Mouse (Mus musculus): ENCODE data around the gene Wipf3.

The Wipf3 gene

DNA sequence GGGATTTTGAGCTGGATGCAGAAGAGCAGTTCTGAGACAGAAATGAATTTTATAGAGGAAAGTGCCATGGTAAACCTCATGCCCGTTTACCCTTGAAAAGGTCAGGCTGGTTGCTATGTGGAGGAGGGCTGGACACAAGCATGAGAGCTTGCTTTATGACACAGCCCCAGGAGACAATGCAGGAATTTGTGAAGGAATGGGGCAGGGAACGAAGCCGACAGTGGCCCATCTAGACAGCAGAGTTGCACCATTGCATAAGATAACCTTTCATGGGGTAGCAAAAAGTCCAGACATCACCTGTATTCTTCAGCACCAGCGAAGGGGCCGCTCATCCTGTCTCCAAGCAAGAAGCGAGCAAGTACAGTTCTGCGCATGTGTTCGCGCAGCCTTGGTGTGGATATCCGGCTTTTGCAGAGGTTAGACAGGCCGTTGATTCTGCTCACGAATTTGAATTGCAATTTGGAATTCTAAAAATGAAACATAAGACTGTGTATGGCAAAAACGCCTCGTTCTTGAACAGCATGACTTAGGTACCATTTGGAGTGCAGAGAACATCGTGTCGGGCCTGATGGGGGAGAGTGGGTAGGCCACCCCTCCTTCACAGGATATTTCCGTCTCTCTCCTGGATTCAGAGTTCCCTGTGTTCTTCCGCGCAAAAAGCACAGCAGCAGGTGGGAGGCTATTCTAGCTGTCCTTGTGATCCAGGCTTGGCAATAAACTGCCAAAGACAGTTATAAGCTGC, 46.7 kb downstream of the Wipf3 start:
- DNase-seq (ENCODE audit: extremely low spot score, low spot score), result no peak

DNA sequence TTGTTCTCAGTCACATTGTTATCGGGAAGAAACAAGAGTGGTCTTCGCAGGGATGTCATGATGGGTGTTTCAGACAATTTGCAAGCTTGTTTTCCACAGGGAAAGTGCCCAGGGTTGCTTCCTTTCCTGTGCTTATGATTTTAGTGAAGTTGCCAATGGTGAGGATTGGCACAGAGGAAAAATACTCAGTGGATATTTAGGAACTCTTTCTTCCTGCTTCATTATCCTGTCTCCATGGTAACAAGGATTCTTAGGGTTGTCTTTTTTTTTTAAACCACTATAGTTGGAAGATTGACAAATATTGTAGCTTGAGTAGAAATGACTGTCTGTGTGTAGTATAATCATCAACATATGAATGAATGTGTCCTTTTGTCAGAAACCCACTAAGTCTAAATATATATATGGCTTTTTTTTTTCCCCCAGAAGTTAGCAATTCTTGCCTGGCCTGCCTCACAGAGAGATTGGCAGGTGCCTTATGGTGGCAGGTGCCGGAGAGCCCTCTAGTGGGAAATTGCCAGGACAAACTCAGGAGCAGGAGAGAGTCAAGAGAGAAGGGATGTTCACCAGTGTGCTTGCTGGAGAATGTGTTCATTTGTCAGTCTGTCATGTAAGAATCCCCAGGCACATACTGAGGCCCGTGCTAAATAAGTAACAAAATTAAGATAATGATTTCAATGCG, 49.4 kb downstream of the Wipf3 start:
- no peak for DNase-seq (ENCODE audit: extremely low spot score, low spot score)

DNA sequence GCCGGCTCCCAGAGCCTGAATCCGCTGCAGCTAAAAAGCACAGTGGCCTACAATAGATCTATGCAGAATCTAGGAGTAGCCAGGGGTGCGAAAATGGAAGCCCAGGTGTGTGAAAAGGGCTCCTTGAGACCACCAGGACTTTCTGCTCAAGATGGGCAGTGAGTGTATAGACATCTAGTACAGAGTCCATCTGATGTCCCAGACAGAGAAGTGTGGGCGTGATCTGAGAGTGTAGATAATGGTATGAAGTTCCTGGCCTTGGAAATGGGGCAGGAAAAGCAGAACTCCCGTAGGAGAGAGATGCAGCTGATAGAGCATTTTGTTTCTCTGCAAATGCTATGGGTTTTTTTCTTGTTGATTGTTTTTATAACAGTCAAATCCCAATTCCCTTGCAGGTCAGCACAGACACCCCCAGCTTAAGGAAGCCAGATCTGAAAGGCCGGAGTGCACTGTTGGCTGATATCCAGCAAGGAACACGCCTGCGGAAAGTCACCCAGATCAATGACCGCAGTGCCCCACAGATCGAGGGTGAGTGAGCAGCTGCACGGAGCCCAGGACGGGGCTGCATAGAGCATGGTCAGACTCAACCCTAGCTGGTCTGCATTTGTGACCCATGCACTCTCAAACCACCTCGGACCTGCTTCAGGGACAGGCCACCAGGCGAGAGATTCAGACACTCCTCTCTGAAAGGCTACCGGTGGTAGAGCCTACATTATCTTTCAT, 52.1 kb downstream of the Wipf3 start:
- DNase-seq (ENCODE audit: extremely low spot score, low spot score), result no peak

DNA sequence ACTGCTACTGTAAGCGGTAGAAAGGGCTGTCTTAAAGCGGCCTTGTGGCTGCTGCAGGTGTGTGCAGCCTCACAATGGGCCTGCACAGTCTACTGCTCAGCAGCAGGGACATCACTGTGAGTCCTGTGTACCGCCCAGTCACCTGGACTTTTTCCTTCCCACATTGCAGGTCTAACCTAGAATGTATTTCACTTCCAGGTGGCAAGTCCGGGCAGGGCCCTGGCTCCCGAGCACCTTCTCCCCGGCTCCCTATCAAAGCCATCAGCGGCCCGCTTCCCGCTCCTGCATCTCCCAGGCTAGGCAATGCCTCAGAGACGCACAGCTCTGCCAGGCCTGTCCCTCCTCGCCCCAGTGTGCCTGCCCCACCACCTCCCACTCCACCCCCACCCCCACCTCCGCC, 55.6 kb downstream of the Wipf3 start:
- no peak for DNase-seq (ENCODE audit: extremely low spot score, low spot score)

DNA sequence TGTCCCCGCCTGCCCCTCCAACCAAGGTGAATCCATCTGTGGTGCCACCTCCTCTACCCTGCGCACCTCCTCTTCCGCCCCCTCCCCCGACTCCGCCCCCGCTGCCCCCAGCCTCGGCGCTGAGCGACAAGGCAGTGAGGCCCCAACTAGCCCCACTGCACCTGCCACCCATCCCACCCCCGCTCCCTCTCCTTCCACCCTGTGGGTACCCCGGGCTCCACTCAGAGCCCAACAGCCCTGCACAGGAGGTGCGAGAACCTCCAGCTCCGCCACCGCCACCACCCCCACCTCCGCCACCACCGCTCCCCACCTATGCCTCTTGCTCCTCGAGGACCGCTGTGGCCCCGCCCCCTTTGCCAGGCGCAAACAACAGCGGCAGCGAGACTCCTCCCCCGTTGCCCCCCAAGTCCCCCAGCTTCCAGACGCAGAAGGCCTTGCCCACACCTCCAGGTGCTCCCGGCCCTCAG, 56.1 kb downstream of the Wipf3 start:
- DNase-seq (ENCODE audit: extremely low spot score, low spot score), result no peak

DNA sequence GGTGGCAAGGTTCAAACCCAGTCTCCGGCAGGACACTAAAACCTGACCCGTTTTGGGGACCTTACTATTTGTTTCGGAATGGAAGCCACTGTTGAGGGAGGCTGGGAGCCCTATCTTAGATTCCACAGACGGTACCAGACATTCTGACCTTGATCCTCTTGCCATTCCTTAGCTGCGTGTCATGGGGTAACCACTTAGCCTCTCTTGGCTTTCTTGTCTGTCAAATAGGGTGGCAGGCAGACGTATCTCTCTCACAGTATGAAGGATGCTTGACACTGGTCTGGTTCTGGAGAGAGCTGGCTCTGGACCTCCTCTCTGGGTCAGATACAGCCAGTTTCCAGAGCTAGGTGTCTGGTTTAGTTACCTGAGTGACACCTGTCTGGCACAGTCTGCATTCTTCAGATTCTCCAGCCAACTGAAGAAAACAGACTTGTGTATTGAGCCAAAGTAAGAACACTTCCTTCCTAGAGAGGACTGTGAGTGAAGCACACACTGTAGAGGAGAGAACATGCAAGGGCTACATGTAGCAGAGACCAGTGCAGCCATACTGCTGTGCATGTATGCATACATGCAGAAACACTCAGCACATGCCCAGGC, 56.7 kb downstream of the Wipf3 start:
- DNase-seq (ENCODE audit: extremely low spot score, low spot score), result no peak

DNA sequence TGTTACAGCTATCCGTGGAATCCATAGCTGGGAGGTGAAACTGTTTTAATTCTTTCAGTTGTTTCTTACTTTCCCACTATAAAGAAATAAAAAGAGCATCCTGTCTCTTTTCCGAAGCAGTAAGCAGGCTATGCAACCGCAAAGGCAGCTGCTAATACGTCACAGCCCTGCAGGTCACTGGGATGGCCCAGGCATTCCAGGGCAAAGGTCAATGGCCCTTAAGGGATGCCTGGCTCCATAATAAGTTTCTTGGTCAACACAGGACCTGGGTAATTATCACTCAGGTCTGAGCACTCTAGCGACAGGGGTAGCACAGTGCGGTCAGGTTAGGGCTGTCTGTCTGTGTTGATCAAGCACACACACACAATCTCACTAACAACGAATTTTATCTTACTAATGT, 61.7 kb downstream of the Wipf3 start:
- DNase-seq (ENCODE audit: extremely low spot score, low spot score), result no peak

DNA sequence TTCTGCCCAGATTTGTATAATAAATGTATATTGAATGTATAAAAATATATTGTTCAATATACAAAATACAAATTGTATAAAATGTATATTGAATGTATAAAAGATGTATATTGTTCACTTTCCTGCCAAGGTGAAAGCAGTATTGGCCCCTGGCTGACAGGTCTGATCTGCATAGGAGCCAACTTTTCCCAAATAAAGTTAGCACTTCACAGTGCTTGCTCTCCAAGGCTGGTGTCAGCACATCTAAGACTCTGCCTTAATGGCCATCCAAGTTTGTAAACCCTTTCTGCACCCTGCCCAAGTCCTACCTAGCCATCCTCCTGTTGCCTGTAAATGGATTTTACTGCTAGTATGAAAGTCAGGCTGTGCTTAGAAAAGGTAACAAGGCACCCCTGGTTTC, 64.7 kb downstream of the Wipf3 start:
- no peak for DNase-seq (ENCODE audit: extremely low spot score, low spot score)

DNA sequence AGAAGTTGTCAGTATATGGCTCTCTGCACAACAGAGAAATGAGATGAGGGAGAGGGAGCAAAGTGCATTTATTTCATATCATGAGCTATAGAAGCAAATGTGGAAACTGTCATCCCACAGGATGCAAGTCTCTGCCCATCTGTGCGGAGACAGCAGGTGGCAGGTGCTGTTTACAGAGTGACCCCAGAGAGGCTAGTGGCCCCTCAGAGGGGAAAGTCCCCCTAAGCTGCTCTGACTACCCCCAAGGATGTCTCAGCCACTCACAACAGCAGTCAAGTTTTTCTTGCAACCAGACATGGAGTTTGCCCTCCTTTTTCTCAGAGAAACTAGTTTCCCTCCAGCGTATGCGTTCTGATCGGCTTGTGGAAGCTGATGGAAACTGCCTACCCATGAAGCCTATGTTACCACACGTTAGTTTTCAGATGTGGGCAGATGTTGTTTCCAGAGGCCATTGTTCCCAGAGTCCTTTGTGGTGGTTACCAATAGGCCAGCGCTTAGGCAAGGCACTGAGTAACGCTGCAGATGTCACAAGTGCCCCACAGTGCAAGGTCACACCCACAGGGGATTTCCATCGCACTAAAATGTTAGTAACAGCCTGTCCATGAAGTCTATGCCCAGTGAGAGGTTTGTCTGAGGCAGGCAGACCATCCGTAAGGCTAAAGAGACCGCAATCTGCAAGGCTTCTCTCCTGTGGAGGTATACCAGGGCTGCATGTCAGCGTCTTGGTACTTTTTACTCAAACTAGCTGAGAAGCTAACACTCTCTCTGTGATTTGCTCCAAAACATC, 65.4 kb downstream of the Wipf3 start:
- DNase-seq (ENCODE audit: extremely low spot score, low spot score), result no peak

DNA sequence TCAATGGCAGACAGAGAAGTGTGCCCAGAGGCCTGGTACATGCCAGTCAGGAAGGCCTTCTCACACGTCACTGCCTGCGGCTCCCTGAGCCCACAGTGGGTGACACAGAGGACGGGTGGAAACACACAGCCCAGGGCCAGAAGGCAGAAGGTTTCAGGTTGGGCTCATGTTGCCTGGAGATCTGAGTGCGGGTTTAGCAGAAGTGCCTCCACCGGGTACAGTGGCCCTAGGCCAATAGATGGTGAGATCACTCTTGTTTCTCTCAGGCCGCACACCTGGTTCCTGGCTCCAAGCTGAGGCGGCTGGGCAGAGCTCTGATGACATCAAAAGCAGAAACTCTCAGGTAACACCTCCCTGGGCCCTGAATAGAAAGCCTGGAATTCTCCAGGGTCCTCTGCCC, 66.8 kb downstream of the Wipf3 start:
- no peak for DNase-seq (ENCODE audit: extremely low spot score, low spot score)

DNA sequence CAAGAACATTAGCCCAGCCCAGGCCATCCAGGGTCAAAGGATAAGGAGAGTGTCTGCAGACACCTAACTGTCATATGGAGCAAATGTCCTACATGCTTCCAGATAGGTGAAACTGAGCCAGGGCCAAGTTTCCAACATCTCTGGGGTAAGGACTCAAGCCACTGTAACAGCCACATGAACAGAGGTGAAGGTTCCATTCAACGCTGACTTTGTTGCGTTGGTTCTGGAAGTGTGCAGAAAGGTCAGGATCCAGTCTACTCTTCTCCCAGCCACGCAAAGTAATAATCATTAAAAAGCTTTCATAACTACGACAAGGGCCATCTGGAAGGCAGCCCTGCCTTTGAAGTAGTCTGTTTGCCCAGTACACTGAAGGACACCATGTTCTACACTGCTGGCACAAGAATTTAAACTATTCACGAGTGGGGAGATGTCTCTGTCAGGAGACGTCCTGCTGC, 73.3 kb downstream of the Wipf3 start:
- DNase-seq (ENCODE audit: extremely low spot score, low spot score), result no peak

DNA sequence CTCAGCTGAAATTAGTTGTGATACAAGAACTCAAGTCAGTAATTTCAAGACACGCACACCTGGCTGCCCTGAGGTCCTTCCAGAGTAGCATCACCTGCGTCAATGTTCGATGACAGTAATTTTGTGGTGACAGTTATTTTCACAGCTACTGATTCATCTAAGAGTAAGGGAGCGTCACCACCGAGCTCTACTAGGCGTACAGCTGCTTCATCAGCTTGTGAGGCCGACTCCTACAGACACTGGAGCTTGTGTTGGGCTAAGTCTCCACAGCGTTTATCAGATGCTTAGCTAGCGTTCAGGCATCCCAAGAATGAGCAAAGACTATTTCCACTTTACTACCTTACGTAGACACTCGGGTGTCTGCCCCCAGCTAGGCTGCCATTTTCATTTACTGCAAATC, 76.9 kb downstream of the Wipf3 start:
- DNase-seq (ENCODE audit: extremely low spot score, low spot score), result no peak

DNA sequence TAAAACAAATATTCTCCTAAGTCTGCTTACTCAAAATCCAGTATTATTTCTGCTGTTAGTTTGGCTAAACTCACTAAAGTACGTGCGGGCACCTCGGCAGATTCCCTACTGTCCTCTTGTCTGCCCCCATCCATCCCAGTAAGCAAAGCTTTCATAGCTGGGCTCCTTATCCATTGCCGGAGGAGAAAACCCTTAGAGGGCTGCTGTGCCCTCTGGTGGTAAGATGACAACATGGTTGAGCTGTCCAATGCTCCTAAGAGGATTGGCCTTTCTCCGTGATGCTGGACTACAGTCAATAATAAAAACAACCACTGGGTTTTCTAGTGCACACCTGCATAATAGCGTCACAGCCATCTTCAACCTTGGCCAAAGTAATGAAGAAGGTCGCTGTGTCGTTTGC, 77.6 kb downstream of the Wipf3 start:
- no peak for DNase-seq (ENCODE audit: extremely low spot score, low spot score)

DNA sequence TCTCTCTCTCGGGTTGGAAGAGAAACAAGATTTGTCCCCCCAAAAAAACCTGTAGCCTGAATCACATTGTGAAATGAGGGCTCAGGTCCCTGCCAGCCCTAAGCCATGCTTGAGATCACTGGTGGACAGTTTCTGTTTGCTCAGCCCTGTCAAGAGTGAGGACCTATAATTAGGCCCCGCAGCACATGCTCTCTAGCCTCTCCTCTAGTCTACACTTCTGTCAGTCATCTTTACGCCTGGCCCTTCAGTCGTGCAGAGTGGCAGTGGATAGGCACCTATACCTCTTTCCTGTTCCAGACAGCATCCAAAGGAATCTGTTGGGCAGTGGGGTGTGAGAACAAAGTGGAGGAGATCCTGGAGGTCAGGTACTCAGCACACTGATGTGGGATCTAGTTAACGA, 78.4 kb downstream of the Wipf3 start:
- no peak for DNase-seq (ENCODE audit: extremely low spot score, low spot score)

DNA sequence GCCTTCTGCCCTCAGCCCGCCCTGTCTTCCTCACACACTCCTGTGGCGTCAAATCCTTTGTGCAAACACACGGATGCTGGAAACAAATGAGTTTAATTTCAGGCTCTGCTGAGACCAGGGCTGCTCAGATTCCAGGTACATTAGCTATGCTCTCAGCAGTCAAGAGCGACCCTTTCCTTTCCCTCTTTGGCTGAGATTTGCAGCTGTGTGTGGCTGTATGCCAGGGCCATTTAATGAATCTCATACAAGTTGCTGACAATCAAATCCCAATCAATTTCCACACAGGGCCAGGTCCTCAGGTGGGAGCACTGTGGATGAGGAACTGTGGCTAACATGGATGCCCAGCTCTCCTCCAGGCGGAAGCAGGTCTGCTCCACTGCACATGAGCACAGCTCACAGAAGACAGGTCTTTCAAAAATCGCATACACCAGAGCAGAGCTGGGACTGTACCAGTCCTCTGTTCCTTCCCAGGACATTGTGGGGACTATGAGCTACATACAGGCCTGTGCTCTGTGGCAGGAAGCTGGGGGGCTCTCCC, 78.9 kb downstream of the Wipf3 start:
- DNase-seq (ENCODE audit: extremely low spot score, low spot score), result no peak

DNA sequence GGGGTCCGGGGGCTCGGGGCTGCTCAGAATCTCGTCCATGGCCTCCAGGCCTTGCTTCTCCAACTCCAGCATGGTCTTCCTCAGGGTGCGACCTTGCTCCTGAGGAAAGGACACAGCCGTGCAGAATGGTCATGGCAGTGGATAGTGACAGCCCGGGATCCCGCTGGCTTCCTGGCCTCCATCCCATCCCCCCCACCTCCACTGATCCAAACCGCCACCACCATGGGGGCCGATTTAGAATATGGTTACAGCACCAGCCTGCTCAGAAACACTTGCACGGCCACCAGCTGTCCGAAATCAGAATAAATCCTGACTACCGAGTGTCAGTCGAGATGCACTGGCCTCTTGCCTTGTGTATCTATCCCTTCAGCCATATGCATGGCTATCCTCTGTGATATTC, 79.9 kb downstream of the Wipf3 start:
- no peak for DNase-seq (ENCODE audit: extremely low spot score, low spot score)

DNA sequence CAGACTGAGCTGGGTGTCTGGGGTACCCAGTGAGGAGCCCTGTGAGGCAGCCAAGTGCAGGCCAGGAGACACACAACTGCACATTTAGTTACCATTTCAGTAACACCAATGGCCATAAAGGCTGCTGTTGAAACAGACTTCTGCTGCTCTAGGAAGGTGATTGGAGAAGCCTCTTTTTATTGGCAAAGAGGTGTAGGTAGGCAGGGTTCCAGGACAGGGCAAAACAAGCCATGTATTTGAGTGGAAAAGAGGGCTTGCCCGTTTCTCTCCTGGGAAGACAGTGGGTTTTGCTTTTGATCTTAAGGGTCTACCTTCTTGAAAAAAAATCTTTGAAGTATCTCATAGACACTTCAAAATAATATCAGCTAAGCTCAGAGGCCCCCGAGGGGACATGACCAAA, 82.9 kb downstream of the Wipf3 start:
- DNase-seq (ENCODE audit: extremely low spot score, low spot score), result no peak

DNA sequence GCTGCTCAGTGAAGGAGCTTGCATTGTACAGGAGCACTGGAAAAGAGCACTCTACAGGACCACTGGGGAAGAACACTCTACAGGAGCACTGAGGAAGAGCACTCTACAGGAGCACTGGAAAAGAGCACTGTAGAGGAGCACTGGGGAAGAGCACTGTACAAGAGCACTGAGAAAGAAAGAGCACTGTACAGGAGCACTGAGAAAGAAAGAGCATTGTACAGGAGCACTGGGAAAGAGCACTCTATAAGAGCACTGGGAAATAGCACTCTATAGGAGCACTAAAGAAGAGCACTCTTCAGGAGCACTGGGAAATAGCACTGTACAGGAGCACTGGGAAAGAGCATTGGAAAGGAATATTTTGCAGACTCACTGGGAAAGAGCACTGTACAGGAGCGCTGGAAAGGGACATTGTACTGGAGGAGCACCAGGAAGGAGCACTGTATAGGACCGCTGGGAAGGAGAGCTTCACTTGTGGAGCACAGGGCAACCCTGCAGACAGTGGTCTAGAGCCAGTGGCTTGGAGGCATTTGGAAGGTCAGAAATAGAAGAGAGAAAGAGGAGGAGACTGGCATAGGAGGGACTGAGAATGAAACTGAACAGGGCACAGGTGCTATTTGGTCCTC, 87.2 kb downstream of the Wipf3 start:
- no peak for DNase-seq (ENCODE audit: extremely low spot score, low spot score)

DNA sequence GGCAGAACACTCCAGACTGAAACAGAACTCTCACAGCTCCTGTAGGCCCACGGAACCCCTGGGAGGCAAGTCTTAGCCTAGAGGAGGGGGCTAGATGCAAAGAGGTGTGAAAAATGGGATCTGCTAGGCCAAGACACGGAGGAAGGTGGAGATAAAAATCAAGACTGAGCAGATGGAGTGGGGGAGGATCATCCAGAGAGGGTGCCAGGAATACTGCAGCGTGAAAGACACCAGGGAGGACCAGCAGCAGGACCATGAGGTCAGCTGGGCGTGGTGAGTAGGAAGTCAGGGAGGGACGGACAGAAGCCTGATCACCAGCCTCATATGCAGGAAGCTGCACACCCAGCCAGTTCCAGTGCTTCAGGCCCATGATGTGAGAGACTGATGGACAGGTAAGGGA, 89.4 kb downstream of the Wipf3 start:
- no peak for DNase-seq (ENCODE audit: extremely low spot score, low spot score)

DNA sequence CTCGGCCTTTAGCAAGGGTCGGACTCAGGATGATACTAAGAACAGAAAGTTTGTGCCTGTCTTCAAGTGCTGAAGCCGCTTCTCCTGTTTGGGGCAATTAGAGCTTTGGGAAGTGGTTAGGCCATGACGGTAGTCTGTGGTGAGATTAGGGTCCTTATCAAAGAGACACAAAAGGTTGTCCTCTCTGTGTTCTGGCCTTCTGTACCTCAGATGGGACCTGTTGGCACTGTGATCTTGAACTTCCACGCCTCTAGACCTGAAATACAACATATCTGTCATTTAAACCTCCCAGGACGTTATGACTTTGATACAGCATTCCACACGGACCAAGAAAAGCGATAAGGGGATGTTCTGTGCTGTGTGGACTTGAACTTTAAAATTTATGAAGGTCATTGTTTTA, 99.3 kb downstream of the Wipf3 start:
- DNase-seq (ENCODE audit: extremely low spot score, low spot score), result no peak

DNA sequence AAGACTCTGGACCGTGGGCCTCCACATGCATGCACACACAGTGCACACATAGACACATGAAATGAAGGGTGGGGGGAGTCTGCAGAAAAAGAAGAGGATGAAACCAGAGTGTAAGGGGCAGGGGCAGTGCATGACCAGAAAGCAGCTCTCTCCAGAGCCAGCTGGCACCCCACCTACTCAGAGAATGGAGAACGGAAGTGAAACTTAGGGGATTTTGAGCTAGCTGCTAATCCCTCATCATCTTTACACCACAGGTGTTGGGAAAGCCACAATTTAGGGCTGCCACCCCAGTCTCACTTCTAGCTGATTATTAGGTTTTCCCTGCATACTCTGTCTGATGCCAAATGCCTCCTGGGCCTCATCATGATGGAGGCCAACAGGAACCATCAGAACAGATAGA, 100.8 kb downstream of the Wipf3 start:
- DNase-seq (ENCODE audit: extremely low spot score, low spot score), result no peak

Measured in neural tube, embryonic 10.5 days (tissue).